9 mouse cellular contexts compared by ENCODE assay signal in the genomic region with DNA sequence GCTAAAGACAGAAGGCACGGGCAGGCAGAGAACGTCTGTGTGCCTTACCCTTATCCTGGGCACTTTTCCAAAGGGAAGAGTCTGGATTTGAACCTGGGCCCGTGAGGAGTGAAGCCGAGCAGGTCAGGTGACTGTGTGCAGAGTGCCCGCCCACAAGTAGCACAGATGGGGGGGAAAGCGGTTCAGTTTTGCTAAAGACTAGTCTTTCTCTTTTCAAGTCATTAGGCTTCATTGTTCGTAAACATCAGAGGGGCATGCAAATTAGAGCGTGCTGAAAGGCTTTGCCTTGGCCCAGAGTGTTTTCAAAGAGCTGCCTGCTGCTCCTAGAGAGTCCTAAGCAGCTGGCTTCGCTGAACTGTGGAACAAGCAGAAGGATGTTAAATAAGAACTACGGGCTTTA. TPM values are rescaled to one million over a fixed set of nuclear protein-coding genes. Genes with fewer than 3 reads are reported as not detected.
DNase-seq lines count a peak whose midpoint lies in the region; ATAC-seq lines count a peak whose summit lies in the region.
"Had no signal": no experiment of that assay in that cellular context is flagged by ENCODE, and none has a peak within 500 bp of the region (broad histone marks: within the 10 kb centered on the region; RNA-seq: fewer than 3 reads in every experiment).

No protein-coding gene starts in this region.

- 0 out of 2 replicates have a peak overlapping the region, but pooled peaks have one; percentile 13 for H3K9ac ChIP-seq in hindbrain, embryonic 16.5 days (ENCODE audit: low read depth, low read length)
- no peak overlapping the region for H3K9ac ChIP-seq in midbrain, embryonic 16.5 days (ENCODE audit: low read depth, low read length)
- H3K9ac ChIP-seq in liver, embryonic 12.5 days, result no peak overlapping the region
- H3K9ac ChIP-seq in kidney, embryonic 15.5 days, result no peak overlapping the region

- peak overlapping the region; percentile 77 for H3K27ac ChIP-seq in hindbrain, embryonic 16.5 days (ENCODE audit: low read depth, low read length)
- H3K27ac ChIP-seq in midbrain, embryonic 16.5 days (ENCODE audit: low read length), result peak overlapping the region; percentile 44
- H3K27ac ChIP-seq in liver, embryonic 12.5 days, result no peak overlapping the region
- no peak overlapping the region for H3K27ac ChIP-seq in kidney, embryonic 15.5 days

- H3K36me3 ChIP-seq in hindbrain, embryonic 16.5 days (ENCODE audit: control insufficient read depth, insufficient read depth, low read length), result no peaks in the 10 kb centered on the region
- H3K36me3 ChIP-seq in midbrain, embryonic 16.5 days (ENCODE audit: control insufficient read depth, insufficient read depth, low read length), result no peaks in the 10 kb centered on the region
- peaks cover 22% of the 10 kb centered on the region; the same call in 1 of the 2 replicates for H3K36me3 ChIP-seq in liver, embryonic 12.5 days
- H3K36me3 ChIP-seq in kidney, embryonic 15.5 days, result peaks cover 20% of the 10 kb centered on the region; the same call in 1 of the 2 replicates

- no peaks in the 10 kb centered on the region for H3K27me3 ChIP-seq in hindbrain, embryonic 16.5 days (replicated peaks; ENCODE audit: control insufficient read depth, insufficient read depth, low read length)
- H3K27me3 ChIP-seq in midbrain, embryonic 16.5 days (ENCODE audit: control insufficient read depth, insufficient read depth, low read depth, low read length), result no peaks in the 10 kb centered on the region
- H3K27me3 ChIP-seq in liver, embryonic 12.5 days (replicated peaks), result no peaks in the 10 kb centered on the region
- no peaks in the 10 kb centered on the region for H3K27me3 ChIP-seq in kidney, embryonic 15.5 days

- no peak overlapping the region for H3K4me2 ChIP-seq in hindbrain, embryonic 16.5 days (ENCODE audit: low read length)
- no peak overlapping the region for H3K4me2 ChIP-seq in midbrain, embryonic 16.5 days (ENCODE audit: low read length)
- H3K4me2 ChIP-seq in liver, embryonic 12.5 days, result no peak overlapping the region
- H3K4me2 ChIP-seq in kidney, embryonic 15.5 days, result no peak overlapping the region

- no peaks in the 10 kb centered on the region for H3K9me3 ChIP-seq in hindbrain, embryonic 16.5 days (ENCODE audit: control insufficient read depth, low read length)
- no peaks in the 10 kb centered on the region for H3K9me3 ChIP-seq in midbrain, embryonic 16.5 days (replicated peaks; ENCODE audit: control insufficient read depth, low read length, poor library complexity, severe bottlenecking)
- H3K9me3 ChIP-seq in liver, embryonic 12.5 days (replicated peaks), result no peaks in the 10 kb centered on the region
- no peaks in the 10 kb centered on the region for H3K9me3 ChIP-seq in kidney, embryonic 15.5 days (replicated peaks)
- H3K9me3 ChIP-seq: megakaryocyte, embryonic 14.5 days had no signal

- DNase-seq in cerebellum, postnatal 10 days, result peak; percentile 77 to 83
- DNase-seq in cerebellum, postnatal 25 days, result no peak
- DNase-seq in embryo, embryonic 10 days (ENCODE audit: low spot score), result peak; percentile 72
- DNase-seq in yolk sac, embryonic 10.5 days (ENCODE audit: low spot score), result no peak

- ATAC-seq in hindbrain, embryonic 16.5 days, result peak; percentile 86
- ATAC-seq in midbrain, embryonic 16.5 days, result peak; percentile 85
- no peak for ATAC-seq in liver, embryonic 12.5 days
- no peak for ATAC-seq in kidney, embryonic 15.5 days (replicated peaks; ENCODE audit: low FRiP score)

- no peak overlapping the region for H3K4me3 ChIP-seq in hindbrain, embryonic 16.5 days (ENCODE audit: low read length)
- no peak overlapping the region for H3K4me3 ChIP-seq in midbrain, embryonic 16.5 days (ENCODE audit: low read depth, low read length)
- no peak overlapping the region for H3K4me3 ChIP-seq in liver, embryonic 12.5 days
- no peak overlapping the region for H3K4me3 ChIP-seq in kidney, embryonic 15.5 days (replicated peaks)
- H3K4me3 ChIP-seq: megakaryocyte, embryonic 14.5 days had no signal

- H3K4me1 ChIP-seq in hindbrain, embryonic 16.5 days (ENCODE audit: control insufficient read depth, insufficient read depth, low read depth, low read length), result peaks cover 13% of the 10 kb centered on the region
- peaks cover 14% of the 10 kb centered on the region for H3K4me1 ChIP-seq in midbrain, embryonic 16.5 days (ENCODE audit: control insufficient read depth, insufficient read depth, low read length)
- peaks cover 32% of the 10 kb centered on the region for H3K4me1 ChIP-seq in liver, embryonic 12.5 days
- peaks cover 20% of the 10 kb centered on the region for H3K4me1 ChIP-seq in kidney, embryonic 15.5 days

- 17% methylated on average over 10 of the region's 10 CpGs for WGBS in hindbrain, embryonic 16.5 days
- WGBS in midbrain, embryonic 16.5 days, result 9% methylated on average over 10 of the region's 10 CpGs
- 67% methylated on average over 10 of the region's 10 CpGs for WGBS in liver, embryonic 12.5 days (ENCODE audit: insufficient replicate concordance)
- WGBS in kidney, embryonic 15.5 days, result 37% methylated on average over 10 of the region's 10 CpGs

RNA-seq across cellular contexts. Expression of a gene that starts 50.4 kb away (rescaled TPM):
- 7.2 and 10.0 TPM in 2 replicates for polyA plus RNA-seq in hindbrain, embryonic 16.5 days (2015; fragmentation: Nextera tagmentation; extraction: Ambion mirVana)
- polyA plus RNA-seq in midbrain, embryonic 16.5 days (2015; fragmentation: Nextera tagmentation; extraction: Ambion mirVana), result 9.4 and 12.4 TPM in 2 replicates
- 8.5 and 8.9 TPM in 2 replicates for polyA plus RNA-seq in liver, embryonic 12.5 days (2016; fragmentation: Nextera tagmentation; extraction: Ambion mirVana)
- 18.4 and 19.9 TPM in 2 replicates for polyA plus RNA-seq in kidney, embryonic 15.5 days (2015; fragmentation: Nextera tagmentation; extraction: Ambion mirVana)

RNA-seq across cellular contexts. Expression of a gene that starts 59.3 kb away (rescaled TPM):
- not detected in 2 replicates for polyA plus RNA-seq in hindbrain, embryonic 16.5 days (2015; fragmentation: Nextera tagmentation; extraction: Ambion mirVana)
- polyA plus RNA-seq in midbrain, embryonic 16.5 days (2015; fragmentation: Nextera tagmentation; extraction: Ambion mirVana), result not detected in 2 replicates
- 5.2 and 5.5 TPM in 2 replicates for polyA plus RNA-seq in liver, embryonic 12.5 days (2016; fragmentation: Nextera tagmentation; extraction: Ambion mirVana)
- polyA plus RNA-seq in kidney, embryonic 15.5 days (2015; fragmentation: Nextera tagmentation; extraction: Ambion mirVana), result 0.19 and 1.4 TPM in 2 replicates

Comparison
In these comparisons a context has a peak if more than half of its experiments do, and no peak if none do; other contexts are left out.
1. DNase-seq: peak in cerebellum, postnatal 10 days (2 of 2) and embryo, embryonic 10 days (single experiment); none in cerebellum, postnatal 25 days (0 of 2) and yolk sac, embryonic 10.5 days (single experiment).
2. ATAC-seq: peak in hindbrain, embryonic 16.5 days (single experiment) and midbrain, embryonic 16.5 days (single experiment); none in liver, embryonic 12.5 days (single experiment) and kidney, embryonic 15.5 days (single experiment).
3. H3K27ac ChIP-seq: peak in hindbrain, embryonic 16.5 days (single experiment) and midbrain, embryonic 16.5 days (single experiment); none in liver, embryonic 12.5 days (single experiment) and kidney, embryonic 15.5 days (single experiment).